Mouse (Mus musculus): Measurements from ENCODE around the gene Ripk1. TPM values are rescaled to one million over a fixed set of nuclear protein-coding genes. Genes with fewer than 3 reads are reported as not detected.

Ripk1 gene
- polyA plus RNA-seq, 1 experiment, result 6.9 TPM

- no peak for TF ChIP-seq EP300 (IDR thresholded peaks at IDR 0.05; ENCODE audit: insufficient read depth, low read depth, low read length)
- no peak for TF ChIP-seq POLR2A (IDR thresholded peaks at IDR 0.05; ENCODE audit: insufficient read depth, low read length)
- TF ChIP-seq CTCF (IDR thresholded peaks at IDR 0.05; ENCODE audit: low read depth, low read length), result no peak
- H3K27me3 ChIP-seq (ENCODE audit: control insufficient read depth, insufficient read depth, low read length, poor library complexity, severe bottlenecking), result no peaks in the 10 kb centered on the region
- no peaks in the 10 kb centered on the region for H3K9me3 ChIP-seq (replicated peaks; ENCODE audit: control insufficient read depth, insufficient read depth, low read length, poor library complexity, severe bottlenecking)
- H3K4me1 ChIP-seq (ENCODE audit: control insufficient read depth, insufficient read depth, low read length), result no peaks in the 10 kb centered on the region
- H3K27ac ChIP-seq (ENCODE audit: insufficient read depth, low read length), result no peak overlapping the region
- no peaks in the 10 kb centered on the region; the same call in 1 of the 2 replicates for H3K36me3 ChIP-seq (ENCODE audit: control insufficient read depth, insufficient read depth, low read length, poor library complexity, severe bottlenecking)
- no peak overlapping the region for H3K9ac ChIP-seq (ENCODE audit: low read depth, poor library complexity, severe bottlenecking)
- no peak overlapping the region for H3K4me3 ChIP-seq (ENCODE audit: low read depth, low read length)
Observed at GRCm38 (mm10) chr13:34007234-34007633, 5.1 kb downstream of the Ripk1 start.

GRCm38 (mm10) chr13:34016927-34017569, 14.9 kb downstream of the Ripk1 start:
- TF ChIP-seq EP300 (IDR thresholded peaks at IDR 0.05; ENCODE audit: insufficient read depth, low read depth, low read length) (no peak), CTCF (IDR thresholded peaks at IDR 0.05; ENCODE audit: low read depth, low read length) (no peak), POLR2A (IDR thresholded peaks at IDR 0.05; ENCODE audit: insufficient read depth, low read length) (no peak)

DNA sequence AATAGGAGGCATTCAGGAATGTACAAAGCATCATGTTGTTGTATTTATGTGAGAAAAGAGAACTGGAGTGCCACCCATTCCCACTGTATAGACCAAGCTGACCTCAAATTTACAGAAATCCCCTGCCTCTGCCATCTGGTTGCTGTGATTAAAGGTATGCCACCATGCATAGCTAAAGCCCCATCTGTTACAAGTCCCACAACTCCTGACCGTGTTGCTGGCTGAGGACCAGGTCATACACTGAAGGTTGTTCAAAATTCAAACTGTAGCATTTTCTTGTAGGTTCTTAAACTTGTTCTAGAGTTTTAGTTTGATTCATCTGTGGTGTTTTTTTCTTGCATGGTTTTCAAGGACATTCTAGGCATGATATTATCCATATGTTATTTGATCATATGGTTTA, 16.4 kb downstream of the Ripk1 start:
- Histone ChIP-seq H3K9me3 (replicated peaks; ENCODE audit: control insufficient read depth, insufficient read depth, low read length, poor library complexity, severe bottlenecking) (no peaks in the 10 kb centered on the region), H3K4me1 (ENCODE audit: control insufficient read depth, insufficient read depth, low read length) (no peaks in the 10 kb centered on the region), H3K27ac (ENCODE audit: insufficient read depth, low read length) (no peak overlapping the region), H3K9ac (ENCODE audit: low read depth, poor library complexity, severe bottlenecking) (no peak overlapping the region), H3K36me3 (ENCODE audit: control insufficient read depth, insufficient read depth, low read length, poor library complexity, severe bottlenecking) (0 out of 2 replicates have a peak, but pooled peaks cover 3% of the 10 kb centered on the region), H3K27me3 (ENCODE audit: control insufficient read depth, insufficient read depth, low read length, poor library complexity, severe bottlenecking) (no peaks in the 10 kb centered on the region), H3K4me3 (ENCODE audit: low read depth, low read length) (no peak overlapping the region)
- no peak for TF ChIP-seq EP300 (IDR thresholded peaks at IDR 0.05; ENCODE audit: insufficient read depth, low read depth, low read length)
- no peak for TF ChIP-seq CTCF (IDR thresholded peaks at IDR 0.05; ENCODE audit: low read depth, low read length)
- no peak for TF ChIP-seq POLR2A (IDR thresholded peaks at IDR 0.05; ENCODE audit: insufficient read depth, low read length)

More at GRCm38 (mm10) chr13:34016927-34017569, 14.9 kb downstream of the Ripk1 start:
- Histone ChIP-seq H3K36me3 (ENCODE audit: control insufficient read depth, insufficient read depth, low read length, poor library complexity, severe bottlenecking) (peaks cover 3% of the 10 kb centered on the region; the same call in 1 of the 2 replicates), H3K27ac (ENCODE audit: insufficient read depth, low read length) (no peak overlapping the region), H3K9ac (ENCODE audit: low read depth, poor library complexity, severe bottlenecking) (no peak overlapping the region), H3K9me3 (replicated peaks; ENCODE audit: control insufficient read depth, insufficient read depth, low read length, poor library complexity, severe bottlenecking) (no peaks in the 10 kb centered on the region), H3K4me1 (ENCODE audit: control insufficient read depth, insufficient read depth, low read length) (no peaks in the 10 kb centered on the region), H3K4me3 (ENCODE audit: low read depth, low read length) (no peak overlapping the region), H3K27me3 (ENCODE audit: control insufficient read depth, insufficient read depth, low read length, poor library complexity, severe bottlenecking) (no peaks in the 10 kb centered on the region)

DNA sequence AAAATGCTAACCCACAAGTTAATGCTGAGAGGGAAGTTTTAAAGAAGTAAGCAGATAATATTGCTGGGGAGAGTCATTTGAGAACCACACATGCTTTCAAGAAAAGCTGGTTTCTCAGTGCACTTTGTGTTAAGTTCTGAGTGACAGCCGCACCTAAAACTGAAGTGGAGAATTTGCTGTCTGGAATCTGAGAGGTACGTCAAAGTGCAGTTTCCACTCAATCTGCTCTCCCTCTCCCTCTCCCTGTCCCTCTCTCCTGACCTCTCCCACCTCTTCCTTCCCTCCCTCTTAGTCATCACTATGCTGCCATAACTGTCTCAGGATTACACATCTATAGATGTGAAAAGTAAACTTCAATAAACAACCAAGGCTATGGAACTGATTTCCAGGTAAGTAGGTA, 19.8 kb downstream of the Ripk1 start:
- Histone ChIP-seq H3K9ac (ENCODE audit: low read depth, poor library complexity, severe bottlenecking) (no peak overlapping the region), H3K4me1 (ENCODE audit: control insufficient read depth, insufficient read depth, low read length) (no peaks in the 10 kb centered on the region), H3K36me3 (ENCODE audit: control insufficient read depth, insufficient read depth, low read length, poor library complexity, severe bottlenecking) (no peaks in the 10 kb centered on the region), H3K4me3 (ENCODE audit: low read depth, low read length) (no peak overlapping the region), H3K27me3 (ENCODE audit: control insufficient read depth, insufficient read depth, low read length, poor library complexity, severe bottlenecking) (no peaks in the 10 kb centered on the region), H3K9me3 (replicated peaks; ENCODE audit: control insufficient read depth, insufficient read depth, low read length, poor library complexity, severe bottlenecking) (no peaks in the 10 kb centered on the region), H3K27ac (ENCODE audit: insufficient read depth, low read length) (no peak overlapping the region)
- no peak for TF ChIP-seq EP300 (IDR thresholded peaks at IDR 0.05; ENCODE audit: insufficient read depth, low read depth, low read length)
- TF ChIP-seq CTCF (IDR thresholded peaks at IDR 0.05; ENCODE audit: low read depth, low read length), result no peak
- no peak for TF ChIP-seq POLR2A (IDR thresholded peaks at IDR 0.05; ENCODE audit: insufficient read depth, low read length)

- H3K36me3 ChIP-seq (ENCODE audit: control insufficient read depth, insufficient read depth, low read length, poor library complexity, severe bottlenecking), result no peaks in the 10 kb centered on the region
- no peaks in the 10 kb centered on the region for H3K27me3 ChIP-seq (ENCODE audit: control insufficient read depth, insufficient read depth, low read length, poor library complexity, severe bottlenecking)
- H3K4me3 ChIP-seq (ENCODE audit: low read depth, low read length), result no peak overlapping the region
- no peaks in the 10 kb centered on the region for H3K9me3 ChIP-seq (replicated peaks; ENCODE audit: control insufficient read depth, insufficient read depth, low read length, poor library complexity, severe bottlenecking)
- TF ChIP-seq POLR2A (IDR thresholded peaks at IDR 0.05; ENCODE audit: insufficient read depth, low read length) (no peak), CTCF (IDR thresholded peaks at IDR 0.05; ENCODE audit: low read depth, low read length) (no peak), EP300 (IDR thresholded peaks at IDR 0.05; ENCODE audit: insufficient read depth, low read depth, low read length) (no peak)
- no peak overlapping the region for H3K27ac ChIP-seq (ENCODE audit: insufficient read depth, low read length)
- H3K4me1 ChIP-seq (ENCODE audit: control insufficient read depth, insufficient read depth, low read length), result peaks cover 2% of the 10 kb centered on the region
- no peak overlapping the region for H3K9ac ChIP-seq (ENCODE audit: low read depth, poor library complexity, severe bottlenecking)
Observed at GRCm38 (mm10) chr13:34032041-34032440, 29.9 kb downstream of the Ripk1 start.

DNA sequence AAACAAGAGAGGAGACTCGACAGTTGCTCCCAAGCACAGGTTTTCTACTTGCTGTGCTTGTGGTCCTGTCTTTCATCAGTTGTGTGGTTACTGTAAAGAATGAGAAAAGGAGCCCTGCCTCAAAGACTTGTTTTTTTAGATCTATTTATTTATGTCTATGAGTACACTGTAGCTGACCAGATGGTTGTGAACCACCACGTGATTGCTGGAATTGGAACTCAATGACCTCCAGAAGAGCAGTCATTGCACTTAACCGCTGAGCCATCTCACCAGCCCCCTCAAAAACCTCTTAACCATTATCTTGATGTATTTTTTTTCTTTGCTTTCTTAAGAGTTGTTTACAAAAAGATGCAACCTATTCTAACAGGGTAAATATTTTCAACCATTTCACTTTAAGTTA, 33.3 kb downstream of the Ripk1 start:
- Histone ChIP-seq H3K9ac (ENCODE audit: low read depth, poor library complexity, severe bottlenecking) (no peak overlapping the region), H3K4me1 (ENCODE audit: control insufficient read depth, insufficient read depth, low read length) (peaks cover 3% of the 10 kb centered on the region), H3K4me3 (ENCODE audit: low read depth, low read length) (no peak overlapping the region), H3K27ac (ENCODE audit: insufficient read depth, low read length) (no peak overlapping the region), H3K9me3 (replicated peaks; ENCODE audit: control insufficient read depth, insufficient read depth, low read length, poor library complexity, severe bottlenecking) (no peaks in the 10 kb centered on the region), H3K27me3 (ENCODE audit: control insufficient read depth, insufficient read depth, low read length, poor library complexity, severe bottlenecking) (no peaks in the 10 kb centered on the region), H3K36me3 (ENCODE audit: control insufficient read depth, insufficient read depth, low read length, poor library complexity, severe bottlenecking) (no peaks in the 10 kb centered on the region)
- TF ChIP-seq POLR2A (IDR thresholded peaks at IDR 0.05; ENCODE audit: insufficient read depth, low read length), result no peak
- no peak for TF ChIP-seq CTCF (IDR thresholded peaks at IDR 0.05; ENCODE audit: low read depth, low read length)
- no peak for TF ChIP-seq EP300 (IDR thresholded peaks at IDR 0.05; ENCODE audit: insufficient read depth, low read depth, low read length)

All from ES-Bruce4 (cell line).